Mouse (Mus musculus): ENCODE data around the gene Kazn. TPM values are rescaled to one million over a fixed set of nuclear protein-coding genes. Genes with fewer than 3 reads are reported as not detected.

Kazn gene
- polyA plus RNA-seq, 1 experiment from 2014 or later, result 15.5 TPM

Other genes starting within 250 kb of the Kazn start
- 0.74 and 1.0 TPM in 2 replicates for gene Fhad1, start 224.3 kb downstream of the Kazn start, polyA plus RNA-seq (2015; fragmentation: Nextera tagmentation; extraction: Ambion mirVana)
- gene Tmem51, start 155.1 kb downstream of the Kazn start, polyA plus RNA-seq (2015; fragmentation: Nextera tagmentation; extraction: Ambion mirVana), result 41.6 and 42.7 TPM in 2 replicates

Measured in kidney, embryonic 16.5 days (tissue).